Mouse (Mus musculus): Measurements from ENCODE around the gene Cpped1. TPM values are rescaled to one million over a fixed set of nuclear protein-coding genes. Genes with fewer than 3 reads are reported as not detected.

Cpped1 gene
- polyA plus RNA-seq (2014; fragmentation: Nextera tagmentation; extraction: Ambion mirVana), result 16.7 and 17.0 TPM in 2 replicates

DNA sequence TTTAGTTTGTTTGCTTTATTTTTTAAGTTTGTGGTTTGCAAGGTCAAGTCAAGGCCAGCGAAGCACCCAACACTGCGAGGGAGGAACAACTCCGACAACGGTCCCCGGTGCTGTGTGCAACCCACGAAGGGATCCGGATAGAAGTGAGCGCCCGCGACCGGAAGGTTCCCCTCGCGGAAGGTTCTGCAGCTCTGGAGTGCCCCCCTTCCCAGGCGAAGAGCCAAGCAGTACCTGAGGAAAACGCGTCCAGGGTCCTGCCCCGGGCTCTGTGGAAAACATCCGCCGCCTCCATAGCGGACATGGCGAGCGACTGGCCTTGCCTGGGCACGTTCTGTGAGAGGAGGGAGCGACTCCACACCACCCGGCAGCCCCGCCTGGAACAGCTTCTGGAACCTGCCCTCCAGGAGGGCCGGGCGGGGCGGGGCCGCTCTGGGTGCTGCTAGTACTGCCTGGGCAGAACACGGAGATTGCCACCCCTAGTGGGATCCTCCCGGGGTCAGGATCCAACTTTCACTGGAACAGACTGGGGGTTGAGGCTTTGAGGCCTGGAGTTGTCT, at the start of gene Cpped1:
Gene Cpped1, minus strand, starts transcription at position 411 of the 557 bp plus-strand sequence.
- Histone ChIP-seq H3K4me2 (peak within 1 kb of the TSS; percentile 56), H3K9me3 (ENCODE audit: control insufficient read depth, low read length) (no peaks in the 10 kb centered on the region), H3K27me3 (ENCODE audit: control insufficient read depth, insufficient read depth, low read length) (no peaks in the 10 kb centered on the region), H3K9ac (ENCODE audit: low read length) (peak within 1 kb of the TSS; percentile 75), H3K4me1 (ENCODE audit: control insufficient read depth, insufficient read depth, low read length) (no peaks in the 10 kb centered on the region), H3K4me3 (ENCODE audit: low read depth, low read length) (peak within 1 kb of the TSS; percentile 63), H3K27ac (ENCODE audit: low read depth, low read length) (0 out of 2 replicates have a peak within 1 kb of the TSS, but pooled peaks have one; percentile 35), H3K36me3 (ENCODE audit: control insufficient read depth, insufficient read depth, low read length) (no peaks in the 10 kb centered on the region)
- DNase-seq (ENCODE audit: low spot score, missing footprints) (peak; percentile 98), ATAC-seq (ENCODE audit: low FRiP score) (peak; percentile 97)
- under 1% methylated on average over 32 of the region's 32 CpGs for WGBS

- Histone ChIP-seq H3K27ac (ENCODE audit: low read depth, low read length) (no peak overlapping the region), H3K4me3 (ENCODE audit: low read depth, low read length) (no peak overlapping the region), H3K4me1 (ENCODE audit: control insufficient read depth, insufficient read depth, low read length) (no peaks in the 10 kb centered on the region), H3K4me2 (no peak overlapping the region), H3K36me3 (ENCODE audit: control insufficient read depth, insufficient read depth, low read length) (no peaks in the 10 kb centered on the region), H3K9ac (ENCODE audit: low read length) (no peak overlapping the region), H3K9me3 (ENCODE audit: control insufficient read depth, low read length) (no peaks in the 10 kb centered on the region; the same call in 1 of the 2 replicates), H3K27me3 (ENCODE audit: control insufficient read depth, insufficient read depth, low read length) (no peaks in the 10 kb centered on the region)
- DNase-seq (ENCODE audit: low spot score, missing footprints), result peak; percentile 85
- no peak for ATAC-seq (ENCODE audit: low FRiP score)
These were observed 31.2 kb upstream of the Cpped1 start for GRCm38 (mm10) chr16:11940477-11940876.

DNA sequence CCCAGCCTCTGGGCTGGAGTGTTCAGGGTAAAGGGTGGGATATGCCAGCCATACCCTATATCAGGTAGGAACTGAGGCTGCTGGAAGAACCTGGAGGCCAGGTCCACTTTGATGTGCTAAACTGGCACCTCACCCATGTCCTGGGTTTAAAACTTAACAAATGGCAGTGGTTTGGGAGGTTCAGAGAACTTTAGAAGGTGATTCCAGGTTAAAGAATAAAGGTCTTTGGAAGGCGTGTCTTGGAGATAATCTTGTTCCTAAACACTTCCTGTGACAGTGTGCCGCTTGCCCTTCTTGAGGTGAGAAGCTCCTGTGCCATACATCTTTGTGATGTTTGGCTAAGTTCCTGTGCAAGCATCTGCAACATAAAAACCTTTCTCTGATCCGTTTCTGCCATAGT, 1.6 kb upstream of the Cpped1 start:
- Histone ChIP-seq H3K4me1 (ENCODE audit: control insufficient read depth, insufficient read depth, low read length) (no peaks in the 10 kb centered on the region), H3K4me3 (ENCODE audit: low read depth, low read length) (no peak overlapping the region), H3K9ac (ENCODE audit: low read length) (no peak overlapping the region), H3K4me2 (no peak overlapping the region), H3K9me3 (ENCODE audit: control insufficient read depth, low read length) (no peaks in the 10 kb centered on the region), H3K27me3 (ENCODE audit: control insufficient read depth, insufficient read depth, low read length) (no peaks in the 10 kb centered on the region), H3K27ac (ENCODE audit: low read depth, low read length) (no peak overlapping the region), H3K36me3 (ENCODE audit: control insufficient read depth, insufficient read depth, low read length) (no peaks in the 10 kb centered on the region)
- no peak for DNase-seq (ENCODE audit: low spot score, missing footprints)
- no peak for ATAC-seq (ENCODE audit: low FRiP score)
- 91% methylated on average over 3 of the region's 3 CpGs for WGBS

DNA sequence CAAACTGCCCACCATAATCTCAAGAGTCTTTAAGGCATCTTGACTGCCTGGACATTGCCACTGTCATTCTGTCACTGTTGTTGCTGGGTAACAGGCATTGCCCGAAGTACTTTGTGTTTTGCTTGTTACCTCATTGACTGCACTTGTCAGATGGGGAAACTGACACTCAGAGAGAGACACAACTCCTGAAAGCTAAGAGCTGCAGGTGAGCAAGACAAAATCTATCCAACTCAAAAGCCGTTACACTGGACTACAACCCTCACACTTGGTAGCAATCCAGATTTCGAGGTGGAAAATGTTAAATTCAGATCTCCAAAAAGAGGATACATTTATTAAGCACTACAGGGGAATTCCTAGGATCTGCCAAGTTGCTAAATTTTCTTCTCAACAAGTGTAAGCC, 572 bp upstream of the Cpped1 start:
- Histone ChIP-seq H3K9me3 (ENCODE audit: control insufficient read depth, low read length) (no peaks in the 10 kb centered on the region), H3K27me3 (ENCODE audit: control insufficient read depth, insufficient read depth, low read length) (no peaks in the 10 kb centered on the region), H3K27ac (ENCODE audit: low read depth, low read length) (no peak overlapping the region), H3K4me2 (no peak overlapping the region; the same call in 1 of the 2 replicates), H3K36me3 (ENCODE audit: control insufficient read depth, insufficient read depth, low read length) (no peaks in the 10 kb centered on the region), H3K9ac (ENCODE audit: low read length) (no peak overlapping the region), H3K4me1 (ENCODE audit: control insufficient read depth, insufficient read depth, low read length) (no peaks in the 10 kb centered on the region), H3K4me3 (ENCODE audit: low read depth, low read length) (no peak overlapping the region)
- DNase-seq (ENCODE audit: low spot score, missing footprints) (peak; percentile 86), ATAC-seq (ENCODE audit: low FRiP score) (no peak)
- 82% methylated on average over 3 of the region's 3 CpGs for WGBS

GRCm38 (mm10) chr16:11908461-11909014, 707 bp downstream of the Cpped1 start:
- Histone ChIP-seq H3K9ac (ENCODE audit: low read length) (peak overlapping the region; percentile 75), H3K27ac (ENCODE audit: low read depth, low read length) (no peak overlapping the region), H3K27me3 (ENCODE audit: control insufficient read depth, insufficient read depth, low read length) (no peaks in the 10 kb centered on the region), H3K4me2 (peak overlapping the region; percentile 56), H3K4me3 (ENCODE audit: low read depth, low read length) (peak overlapping the region; percentile 63), H3K4me1 (ENCODE audit: control insufficient read depth, insufficient read depth, low read length) (no peaks in the 10 kb centered on the region), H3K9me3 (ENCODE audit: control insufficient read depth, low read length) (no peaks in the 10 kb centered on the region), H3K36me3 (ENCODE audit: control insufficient read depth, insufficient read depth, low read length) (no peaks in the 10 kb centered on the region)
- ATAC-seq (ENCODE audit: low FRiP score) (peak; percentile 64), DNase-seq (ENCODE audit: low spot score, missing footprints) (no peak)
- WGBS, result 27% methylated on average over 11 of the region's 11 CpGs

GRCm38 (mm10) chr16:11907816-11908215, 1.4 kb downstream of the Cpped1 start:
- no peak overlapping the region for H3K4me3 ChIP-seq (ENCODE audit: low read depth, low read length)
- DNase-seq (ENCODE audit: low spot score, missing footprints), result no peak
- H3K27ac ChIP-seq (ENCODE audit: low read depth, low read length), result no peak overlapping the region
- no peak overlapping the region for H3K4me2 ChIP-seq
- 82% methylated on average over 4 of the region's 4 CpGs for WGBS
- no peaks in the 10 kb centered on the region for H3K36me3 ChIP-seq (ENCODE audit: control insufficient read depth, insufficient read depth, low read length)
- no peaks in the 10 kb centered on the region for H3K9me3 ChIP-seq (ENCODE audit: control insufficient read depth, low read length)
- H3K9ac ChIP-seq (ENCODE audit: low read length), result no peak overlapping the region
- no peak for ATAC-seq (ENCODE audit: low FRiP score)
- no peaks in the 10 kb centered on the region for H3K27me3 ChIP-seq (ENCODE audit: control insufficient read depth, insufficient read depth, low read length)
- H3K4me1 ChIP-seq (ENCODE audit: control insufficient read depth, insufficient read depth, low read length), result no peaks in the 10 kb centered on the region

DNA sequence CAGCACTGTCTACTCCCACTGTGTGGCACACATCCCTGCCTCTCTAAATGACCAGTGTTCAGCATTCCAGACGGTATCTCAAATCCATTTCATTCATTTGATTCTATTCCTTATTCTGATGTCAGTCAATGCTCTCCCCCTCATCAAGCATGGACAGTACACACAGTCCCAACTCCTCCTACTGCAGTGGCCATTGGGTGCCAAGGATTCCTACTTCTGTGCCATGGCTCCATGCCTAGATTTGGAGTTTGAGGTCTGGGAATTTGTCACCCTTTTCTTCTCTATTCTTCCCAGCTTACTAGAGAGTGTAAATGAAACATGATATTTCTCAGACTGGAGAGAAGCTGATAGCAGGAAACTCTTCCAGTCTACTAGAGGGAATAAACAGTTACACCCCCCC, 2.3 kb downstream of the Cpped1 start:
- WGBS, result 76% methylated on average over 1 of the region's 1 CpGs
- H3K9me3 ChIP-seq (ENCODE audit: control insufficient read depth, low read length), result no peaks in the 10 kb centered on the region
- no peaks in the 10 kb centered on the region for H3K27me3 ChIP-seq (ENCODE audit: control insufficient read depth, insufficient read depth, low read length)
- H3K4me2 ChIP-seq, result no peak overlapping the region
- no peak overlapping the region for H3K27ac ChIP-seq (ENCODE audit: low read depth, low read length)
- ATAC-seq (ENCODE audit: low FRiP score) (no peak), DNase-seq (ENCODE audit: low spot score, missing footprints) (no peak)
- no peak overlapping the region for H3K4me3 ChIP-seq (ENCODE audit: low read depth, low read length)
- H3K4me1 ChIP-seq (ENCODE audit: control insufficient read depth, insufficient read depth, low read length), result no peaks in the 10 kb centered on the region
- H3K9ac ChIP-seq (ENCODE audit: low read length), result no peak overlapping the region
- H3K36me3 ChIP-seq (ENCODE audit: control insufficient read depth, insufficient read depth, low read length), result no peaks in the 10 kb centered on the region

DNA sequence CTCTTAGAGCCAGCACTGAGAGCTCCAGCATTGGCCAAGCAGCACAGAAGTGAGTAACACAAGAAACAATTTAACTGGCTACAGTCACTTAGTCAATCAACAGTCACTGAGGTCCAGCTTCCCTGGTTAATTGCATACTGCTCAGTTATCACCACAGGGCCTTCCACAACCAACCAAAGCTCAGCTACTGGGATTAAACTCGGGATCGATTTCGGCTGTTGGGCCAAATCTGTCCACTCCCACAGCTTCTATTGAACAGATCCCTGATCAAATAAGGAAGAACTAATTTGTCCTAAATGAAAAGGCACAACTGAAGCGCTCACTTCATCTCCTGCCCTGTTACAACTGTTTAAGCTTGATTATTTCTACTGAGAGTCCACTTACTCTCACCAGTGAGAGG, 4.0 kb downstream of the Cpped1 start:
- H3K4me1 ChIP-seq (ENCODE audit: control insufficient read depth, insufficient read depth, low read length), result no peaks in the 10 kb centered on the region
- no peak overlapping the region for H3K9ac ChIP-seq (ENCODE audit: low read length)
- no peak overlapping the region for H3K4me3 ChIP-seq (ENCODE audit: low read depth, low read length)
- no peak overlapping the region for H3K27ac ChIP-seq (ENCODE audit: low read depth, low read length)
- H3K36me3 ChIP-seq (ENCODE audit: control insufficient read depth, insufficient read depth, low read length), result no peaks in the 10 kb centered on the region
- no peak for ATAC-seq (ENCODE audit: low FRiP score)
- H3K9me3 ChIP-seq (ENCODE audit: control insufficient read depth, low read length), result no peaks in the 10 kb centered on the region
- no peak overlapping the region for H3K4me2 ChIP-seq
- no peak for DNase-seq (ENCODE audit: low spot score, missing footprints)
- no peaks in the 10 kb centered on the region for H3K27me3 ChIP-seq (ENCODE audit: control insufficient read depth, insufficient read depth, low read length)
- WGBS, result 78% methylated on average over 4 of the region's 4 CpGs

DNA sequence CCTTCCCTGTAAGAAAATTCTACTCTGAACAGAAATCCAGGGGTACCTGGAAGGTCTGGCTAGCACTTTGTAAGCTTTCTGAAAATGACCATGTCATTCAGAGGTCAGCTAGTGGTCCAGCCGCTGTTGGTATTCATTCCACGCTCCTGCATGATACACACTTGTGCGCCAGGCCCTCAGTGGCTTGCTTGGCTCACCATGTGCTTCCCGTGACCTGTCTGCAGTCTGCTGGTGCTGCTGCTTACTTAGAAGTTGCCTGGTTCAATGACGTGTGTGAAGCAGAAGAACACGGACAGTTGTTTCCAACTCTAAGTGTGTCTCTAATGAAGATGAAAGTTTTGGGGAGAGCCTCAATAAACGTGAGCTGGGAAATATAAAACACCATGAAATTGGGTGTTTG, 7.2 kb downstream of the Cpped1 start:
- DNase-seq (ENCODE audit: low spot score, missing footprints), result no peak
- no peaks in the 10 kb centered on the region for H3K36me3 ChIP-seq (ENCODE audit: control insufficient read depth, insufficient read depth, low read length)
- no peaks in the 10 kb centered on the region for H3K4me1 ChIP-seq (ENCODE audit: control insufficient read depth, insufficient read depth, low read length)
- no peak overlapping the region for H3K27ac ChIP-seq (ENCODE audit: low read depth, low read length)
- H3K9me3 ChIP-seq (ENCODE audit: control insufficient read depth, low read length), result no peaks in the 10 kb centered on the region
- H3K27me3 ChIP-seq (ENCODE audit: control insufficient read depth, insufficient read depth, low read length), result no peaks in the 10 kb centered on the region
- H3K9ac ChIP-seq (ENCODE audit: low read length), result no peak overlapping the region
- WGBS, result 93% methylated on average over 7 of the region's 7 CpGs
- no peak overlapping the region for H3K4me3 ChIP-seq (ENCODE audit: low read depth, low read length)
- H3K4me2 ChIP-seq, result no peak overlapping the region
- no peak for ATAC-seq (ENCODE audit: low FRiP score)
